Mouse (Mus musculus): ENCODE data around the gene Grm1.
A peak's percentile ranks its signal among the peaks of the same experiment; 100 is the strongest.

Grm1 gene

GRCm38 (mm10) chr10:10964490-10965150, 117.5 kb downstream of the Grm1 start:
- DNase-seq: no peak

- no peak for DNase-seq
Measured at GRCm38 (mm10) chr10:10950557-10950956, 131.6 kb downstream of the Grm1 start.

- DNase-seq: no peak
Measured at GRCm38 (mm10) chr10:10949172-10949571, 133.0 kb downstream of the Grm1 start.

GRCm38 (mm10) chr10:10947531-10947930, 134.6 kb downstream of the Grm1 start:
- DNase-seq: no peak

GRCm38 (mm10) chr10:10944003-10944402, 138.2 kb downstream of the Grm1 start:
- DNase-seq: no peak

GRCm38 (mm10) chr10:10942248-10942647, 139.9 kb downstream of the Grm1 start:
- no peak for DNase-seq

- no peak for DNase-seq
Measured at GRCm38 (mm10) chr10:10935806-10936205, 146.3 kb downstream of the Grm1 start.

GRCm38 (mm10) chr10:10929672-10930071, 152.5 kb downstream of the Grm1 start:
- no peak for DNase-seq

GRCm38 (mm10) chr10:10928798-10929366, 153.3 kb downstream of the Grm1 start:
- no peak for DNase-seq

GRCm38 (mm10) chr10:10917857-10918399, 164.2 kb downstream of the Grm1 start:
- no peak for DNase-seq

GRCm38 (mm10) chr10:10913621-10914020, 168.5 kb downstream of the Grm1 start:
- DNase-seq: no peak

GRCm38 (mm10) chr10:10890221-10890620, 191.9 kb downstream of the Grm1 start:
- no peak for DNase-seq

- no peak for DNase-seq
Measured at GRCm38 (mm10) chr10:10888521-10888920, 193.6 kb downstream of the Grm1 start.

GRCm38 (mm10) chr10:10884992-10885391, 197.2 kb downstream of the Grm1 start:
- peak in 1 of 2 experiments; percentile 1 for DNase-seq

- no peak for DNase-seq
Measured at GRCm38 (mm10) chr10:10872142-10872541, 210.0 kb downstream of the Grm1 start.

- DNase-seq: no peak
Measured at GRCm38 (mm10) chr10:10870271-10870670, 211.9 kb downstream of the Grm1 start.

GRCm38 (mm10) chr10:10866278-10866677, 215.9 kb downstream of the Grm1 start:
- DNase-seq: no peak

- DNase-seq: no peak
Measured at GRCm38 (mm10) chr10:10864759-10865158, 217.4 kb downstream of the Grm1 start.

GRCm38 (mm10) chr10:10847376-10848286, 234.5 kb downstream of the Grm1 start:
- no peak for DNase-seq

- no peak for DNase-seq
Measured at GRCm38 (mm10) chr10:10845059-10845685, 237.0 kb downstream of the Grm1 start.

GRCm38 (mm10) chr10:10835406-10835805, 246.8 kb downstream of the Grm1 start:
- DNase-seq: no peak

- DNase-seq: no peak
Measured at GRCm38 (mm10) chr10:10834828-10835227, 247.3 kb downstream of the Grm1 start.

GRCm38 (mm10) chr10:10831141-10831540, 251.0 kb downstream of the Grm1 start:
- no peak for DNase-seq

Measured in kidney, postnatal 4 days (tissue).